Mouse (Mus musculus): Measurements from ENCODE around the gene Hnrnpr.

DNA sequence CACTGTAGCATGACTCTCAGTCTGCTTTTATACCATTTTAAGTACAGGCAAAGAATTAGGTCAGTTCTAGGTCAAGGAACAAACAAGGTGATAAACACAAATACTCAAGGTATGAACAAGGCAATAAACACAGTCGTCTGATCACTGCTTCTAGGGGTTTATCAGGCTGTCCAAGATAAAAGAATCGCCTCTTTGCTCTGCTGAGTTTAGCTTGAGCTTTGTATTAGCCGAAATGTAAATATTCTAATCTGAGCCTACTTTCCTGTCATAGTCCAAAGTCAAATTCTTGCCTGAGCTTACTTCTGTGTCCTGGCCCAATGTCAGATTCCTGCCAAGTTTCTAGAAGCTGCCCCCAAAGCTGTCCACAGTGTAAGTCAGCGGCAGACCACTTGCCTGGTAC lies 8.3 kb upstream of the Hnrnpr start:
- TF ChIP-seq CTCF (IDR thresholded peaks at IDR 0.05; ENCODE audit: borderline replicate concordance, control insufficient read depth, extremely low read depth, insufficient read depth, low read length, poor library complexity) (no peak), POLR2A (IDR thresholded peaks at IDR 0.05; ENCODE audit: control insufficient read depth, extremely low read depth, insufficient read depth, low read length, poor library complexity) (no peak)
